Mouse (Mus musculus) adrenal gland, postnatal 25 days (tissue): Measurements from ENCODE around the gene Kcnma1. TPM values are rescaled to one million over a fixed set of nuclear protein-coding genes. Genes with fewer than 3 reads are reported as not detected.
A peak's percentile ranks its signal among the peaks of the same experiment; 100 is the strongest.

Experiments used
- DNase-seq: peaks from one replicate; pipeline ENCODE4 v3.0.0; 2021; ENCODE audit warnings: mixed read lengths
- total RNA-seq: library from RNA; stranded (reverse); gene quantifications from 2 replicates; pipeline ENCODE4 v1.2.3, GENCODE M21; 2021

The Kcnma1 gene
- total RNA-seq, 1 experiment from 2014 or later, result 64.0 TPM

DNA sequence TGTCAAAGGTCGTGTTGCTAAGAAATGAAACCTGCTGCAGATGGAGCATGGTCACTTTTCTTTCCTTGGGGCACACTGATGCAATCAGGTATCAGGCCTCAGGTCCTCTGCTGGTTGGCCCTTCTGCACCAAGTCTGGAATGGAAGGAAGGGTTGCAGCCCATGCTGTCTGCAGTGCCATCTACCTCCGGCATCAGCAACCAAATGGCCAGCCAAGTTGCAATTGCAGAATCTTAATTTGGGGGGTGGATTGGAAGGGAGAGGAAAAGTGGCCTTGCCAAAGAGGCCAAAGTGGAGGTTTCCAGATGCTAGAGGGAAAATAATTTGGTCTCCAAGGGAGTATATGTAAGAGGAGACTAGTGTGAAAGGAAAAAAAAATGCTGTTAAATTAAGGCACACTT is 584.3 kb downstream of the Kcnma1 start:
- no peak for DNase-seq

DNA sequence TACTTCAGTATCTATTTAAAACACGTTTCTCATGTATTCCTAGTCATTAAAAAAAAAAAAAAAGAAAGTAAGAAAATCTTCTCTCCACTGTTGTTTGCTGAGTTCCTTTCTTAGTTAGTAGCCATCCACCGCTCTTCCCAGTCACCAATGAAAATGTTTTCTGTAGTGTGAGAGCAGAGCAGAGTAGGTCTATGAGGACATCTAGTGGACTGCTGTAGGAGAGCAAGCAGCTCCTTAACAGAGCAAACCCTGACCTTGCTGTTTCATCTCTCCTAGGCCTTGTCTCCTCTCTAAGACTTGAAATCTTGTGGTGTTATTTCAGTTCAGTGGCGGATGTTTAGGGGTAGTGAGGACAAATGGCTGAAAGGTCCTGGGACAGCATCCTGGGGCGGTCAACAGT is 585.2 kb downstream of the Kcnma1 start:
- no peak for DNase-seq

DNA sequence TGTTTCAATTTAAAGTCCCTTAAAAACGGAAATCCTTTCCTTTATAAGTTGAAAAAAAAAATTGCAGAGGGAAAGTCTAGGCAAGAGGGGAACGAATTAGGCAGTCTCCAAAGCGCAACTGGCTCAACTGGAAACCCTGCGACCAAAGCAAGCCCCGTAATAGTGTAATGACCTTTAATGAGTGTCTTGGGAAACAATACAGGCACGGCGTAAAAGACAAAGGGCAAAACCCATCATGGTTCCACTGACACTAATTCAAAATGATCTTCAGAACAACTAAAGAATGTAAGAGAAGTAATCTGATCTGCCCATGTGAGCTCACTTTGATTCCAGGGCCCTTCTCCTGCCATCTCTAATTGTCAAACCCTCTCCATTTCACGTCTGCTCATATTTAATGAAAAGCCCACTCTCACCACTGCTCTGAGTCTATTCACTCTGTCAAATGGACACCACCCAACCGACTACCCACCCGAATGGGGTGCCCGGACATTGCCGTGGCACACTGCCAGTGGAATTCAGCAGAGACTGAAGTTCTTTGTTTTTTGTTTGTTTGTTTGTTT is 591.7 kb downstream of the Kcnma1 start:
- DNase-seq, result no peak

DNA sequence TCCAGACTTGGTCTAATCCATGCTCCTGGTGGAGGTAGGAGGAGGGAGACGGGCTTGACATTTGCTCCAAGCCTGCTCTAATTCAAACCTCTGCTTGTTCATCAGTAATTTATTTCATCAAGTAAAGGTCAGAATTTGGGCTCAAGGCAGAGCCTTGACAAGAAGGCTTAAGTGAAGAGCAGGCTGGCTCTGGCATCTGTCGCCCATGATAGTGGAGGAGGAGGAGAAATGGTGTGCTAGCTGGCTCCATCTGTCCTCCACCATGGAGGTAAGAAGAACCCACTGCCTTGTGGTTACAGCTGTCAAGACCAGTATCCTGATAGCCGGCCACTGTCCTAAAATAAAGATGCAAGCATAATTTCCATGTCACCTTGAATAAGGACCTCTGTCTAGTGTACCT is 595.3 kb downstream of the Kcnma1 start:
- DNase-seq, result no peak

DNA sequence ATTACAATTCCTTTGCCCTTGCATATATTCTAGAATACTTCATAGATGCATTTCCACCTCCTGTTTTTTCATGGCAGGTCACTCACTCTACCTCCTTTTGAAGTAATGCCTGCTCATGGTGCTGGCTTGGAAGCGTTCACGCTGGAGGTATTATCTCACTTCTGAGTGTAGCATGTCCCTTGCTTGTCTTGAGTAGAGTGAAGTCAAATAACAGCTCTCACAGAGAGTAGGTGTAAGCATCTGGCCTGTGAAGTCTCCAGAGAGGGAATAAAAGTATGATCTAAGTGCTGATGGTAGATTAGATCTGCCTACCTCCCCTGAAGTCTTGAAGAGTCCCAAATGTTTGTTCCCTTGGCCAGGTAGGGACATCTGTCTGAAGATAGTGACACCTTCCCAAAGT is 607.2 kb downstream of the Kcnma1 start:
- no peak for DNase-seq

DNA sequence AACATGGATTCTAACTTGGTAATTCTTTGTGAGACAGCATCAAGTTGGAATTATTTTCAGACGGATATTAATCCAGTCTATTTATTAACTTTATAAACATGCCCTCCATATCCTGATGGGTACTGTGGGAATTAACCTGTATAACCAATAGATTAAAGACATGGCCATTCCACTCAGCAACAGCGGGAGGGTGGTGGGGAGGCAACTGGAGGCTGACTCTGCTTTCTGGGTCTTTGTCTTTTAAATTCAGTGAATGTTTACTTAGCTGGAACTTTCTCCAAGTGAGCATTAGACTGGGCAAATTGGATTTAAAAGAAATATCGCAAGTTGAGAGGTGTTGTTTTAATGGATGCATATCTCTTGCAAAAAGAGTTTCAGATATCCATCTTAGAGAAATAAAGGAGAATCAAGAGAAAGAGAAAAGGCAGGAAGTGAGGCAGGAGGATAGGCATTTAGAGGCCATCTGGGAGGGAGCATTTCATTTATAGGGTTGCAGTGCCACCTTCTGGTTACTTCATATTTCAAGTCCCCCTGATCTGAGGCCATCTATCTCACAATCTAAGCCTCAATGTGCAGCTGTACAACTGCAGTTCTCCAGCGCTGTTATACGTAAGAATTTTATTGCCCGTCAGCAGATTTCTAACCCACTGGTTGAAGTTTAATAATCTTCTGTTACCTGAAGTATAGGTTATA is 613.4 kb downstream of the Kcnma1 start:
- DNase-seq, result peak; percentile 8

DNA sequence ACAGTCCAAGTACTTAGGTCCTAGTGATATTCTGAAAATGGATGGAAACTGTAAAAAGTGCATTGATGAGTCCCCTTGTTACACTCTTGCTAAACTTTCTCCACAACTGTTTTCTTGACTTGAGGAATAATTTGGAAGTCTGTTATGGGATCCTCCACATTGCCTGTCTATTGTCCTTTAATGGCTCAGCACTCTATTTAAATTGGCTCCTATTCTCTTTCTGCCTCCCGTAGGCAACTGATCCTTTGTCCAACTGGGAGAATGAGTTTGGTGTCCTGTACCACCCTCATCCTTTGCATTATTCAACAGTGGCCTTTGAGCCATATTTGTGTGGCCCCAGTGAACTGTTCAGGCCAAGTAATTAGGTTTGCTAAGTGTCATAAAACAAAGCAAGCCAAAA is 616.6 kb downstream of the Kcnma1 start:
- DNase-seq, result no peak

DNA sequence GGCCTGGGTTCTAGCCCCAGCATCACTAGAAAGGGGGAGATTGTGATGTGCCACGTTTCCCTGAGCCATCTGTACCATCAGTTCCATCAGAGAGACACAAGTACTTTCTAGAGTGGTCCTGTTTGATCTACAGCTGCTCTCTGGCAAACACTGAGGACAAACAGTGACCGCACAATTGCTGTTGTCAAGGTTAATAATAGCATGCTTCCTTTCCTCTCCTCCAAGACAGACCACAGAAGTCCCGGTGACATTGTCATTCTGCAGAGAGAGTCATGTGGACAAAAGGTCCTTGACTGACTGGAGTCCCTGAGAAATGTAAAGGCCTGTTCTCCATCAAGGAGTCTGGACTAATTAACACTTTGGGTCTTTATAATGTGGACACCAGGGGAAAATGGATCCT is 622.7 kb downstream of the Kcnma1 start:
- no peak for DNase-seq

DNA sequence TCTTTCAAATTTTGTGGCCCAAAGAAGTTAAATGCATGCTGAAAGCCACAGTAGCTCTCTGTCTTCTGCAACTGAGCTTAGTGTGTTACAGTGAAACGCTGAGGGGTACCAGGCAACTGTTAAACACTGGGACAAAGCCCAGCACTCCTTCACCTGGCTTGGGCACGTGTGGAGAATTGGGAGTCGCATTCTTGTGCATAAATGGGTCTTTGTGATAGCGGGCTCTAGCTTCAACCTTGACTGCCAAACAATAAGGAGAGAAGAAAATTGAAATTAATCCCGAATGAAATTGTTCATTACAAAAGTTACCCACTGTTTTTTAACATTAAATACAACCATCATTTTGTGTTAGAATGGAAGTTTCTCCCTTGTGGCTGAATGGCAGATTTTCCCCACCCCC is 623.5 kb downstream of the Kcnma1 start:
- no peak for DNase-seq

DNA sequence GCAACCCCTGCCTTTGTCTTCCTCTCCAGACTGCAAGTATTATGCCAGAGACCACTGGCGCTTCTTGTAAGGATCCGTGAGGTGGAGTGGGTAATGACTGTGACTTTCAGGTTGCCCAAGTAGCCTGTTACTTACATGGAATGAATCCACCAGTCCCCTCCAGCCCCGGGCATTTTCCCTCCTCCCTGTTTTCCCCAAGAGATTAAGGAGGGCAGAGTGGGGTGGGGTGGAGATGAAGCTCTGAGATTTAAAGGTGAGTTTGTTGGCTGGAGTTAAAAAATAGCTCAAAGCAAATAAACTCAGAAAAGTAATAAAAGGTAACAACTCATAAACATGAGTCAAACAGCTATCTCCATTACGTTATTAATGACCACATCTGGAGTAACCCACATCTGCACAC is 624.1 kb downstream of the Kcnma1 start:
- DNase-seq, result no peak

DNA sequence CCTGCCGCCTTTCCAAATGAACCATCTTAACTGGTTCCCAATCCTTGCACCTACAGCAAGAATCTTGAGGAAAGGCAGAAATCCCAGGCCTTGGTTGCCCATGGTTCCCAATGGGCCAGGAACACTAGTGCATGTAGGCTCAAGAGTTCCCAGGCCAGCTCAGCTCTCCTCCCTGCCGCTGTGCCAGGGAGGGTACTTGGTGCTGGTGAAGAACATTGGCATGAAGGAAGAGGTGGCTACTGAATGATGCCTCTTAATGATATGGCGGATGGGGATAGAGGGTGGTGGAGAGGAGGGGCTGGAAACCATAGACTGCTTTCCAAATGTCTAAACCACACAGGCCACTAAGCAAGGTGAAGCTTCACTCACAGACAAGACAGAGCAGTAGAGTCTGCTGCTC is 627.5 kb downstream of the Kcnma1 start:
- DNase-seq, result no peak

DNA sequence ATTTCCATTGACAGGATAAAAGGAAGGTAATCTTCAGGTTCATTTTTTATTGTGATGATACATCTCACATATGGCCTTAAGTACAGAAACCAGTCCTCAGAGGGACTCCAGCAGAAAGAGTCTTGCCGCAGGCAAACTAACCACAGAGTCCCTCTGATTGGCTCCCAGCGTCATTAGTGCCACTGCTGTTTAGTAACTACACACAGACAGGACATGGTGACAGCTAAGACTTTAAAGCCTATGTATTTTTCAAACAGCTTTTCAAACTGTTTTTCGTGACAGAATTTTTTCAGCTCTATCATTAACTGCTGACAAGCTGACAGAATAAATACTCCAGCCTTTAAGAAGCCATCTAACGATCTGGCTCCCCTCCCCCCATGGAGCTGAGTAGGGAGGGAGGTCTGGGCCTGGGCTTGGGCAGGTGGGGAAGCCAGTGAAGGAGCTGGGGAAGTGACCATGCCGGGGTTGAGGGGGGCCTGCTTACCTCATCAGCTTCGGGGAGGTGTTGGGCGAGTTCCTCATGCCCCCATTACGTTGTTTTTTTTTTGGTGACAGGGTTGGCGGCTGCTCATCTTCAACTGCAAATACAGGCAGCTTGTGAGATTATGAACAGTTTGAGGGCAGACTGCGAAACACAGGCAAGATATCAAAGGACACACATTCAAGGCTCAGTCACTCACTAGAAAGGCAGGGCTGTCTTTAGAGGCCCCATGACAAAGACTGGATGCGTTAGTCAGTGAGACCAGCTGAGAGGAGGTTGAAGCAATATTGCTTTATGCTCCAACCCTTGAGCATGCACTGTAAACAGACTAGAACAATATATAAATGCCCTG is 628.3 kb downstream of the Kcnma1 start:
- no peak for DNase-seq

DNA sequence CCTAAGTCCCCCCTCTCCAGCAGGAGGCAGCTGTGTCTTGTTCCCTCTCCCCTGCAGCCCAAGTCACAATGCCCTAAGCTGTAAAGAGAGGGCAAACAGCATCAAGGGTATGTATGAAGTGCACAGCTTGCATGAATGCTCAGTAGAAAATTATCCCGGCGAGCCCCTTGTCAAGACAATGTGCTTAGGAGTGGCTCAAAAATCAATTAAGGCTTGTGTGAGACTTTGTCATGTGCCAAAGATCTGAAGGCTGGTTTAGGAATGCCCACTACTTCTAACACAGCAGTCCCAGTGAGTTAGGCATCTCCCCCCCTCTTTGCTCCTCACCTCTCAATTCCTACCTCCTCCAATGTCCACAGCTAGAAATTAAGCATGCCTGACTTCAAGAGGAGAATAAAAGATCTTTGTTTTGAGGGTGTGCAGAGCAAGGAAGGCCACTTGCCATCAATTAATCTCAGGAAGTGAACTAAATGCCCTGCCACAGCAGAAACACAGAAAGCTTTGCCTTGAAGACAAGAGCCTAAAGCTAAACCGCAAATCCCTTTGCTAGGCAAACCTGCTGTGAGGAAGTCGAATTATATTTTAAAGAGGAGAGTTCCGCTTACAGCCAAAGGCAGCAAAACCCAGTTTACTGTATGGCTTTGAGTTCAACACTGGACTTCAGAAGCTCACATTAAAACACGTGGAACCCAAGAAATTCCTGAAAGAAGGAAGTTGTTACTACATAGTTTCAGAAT is 635.8 kb downstream of the Kcnma1 start:
- no peak for DNase-seq

DNA sequence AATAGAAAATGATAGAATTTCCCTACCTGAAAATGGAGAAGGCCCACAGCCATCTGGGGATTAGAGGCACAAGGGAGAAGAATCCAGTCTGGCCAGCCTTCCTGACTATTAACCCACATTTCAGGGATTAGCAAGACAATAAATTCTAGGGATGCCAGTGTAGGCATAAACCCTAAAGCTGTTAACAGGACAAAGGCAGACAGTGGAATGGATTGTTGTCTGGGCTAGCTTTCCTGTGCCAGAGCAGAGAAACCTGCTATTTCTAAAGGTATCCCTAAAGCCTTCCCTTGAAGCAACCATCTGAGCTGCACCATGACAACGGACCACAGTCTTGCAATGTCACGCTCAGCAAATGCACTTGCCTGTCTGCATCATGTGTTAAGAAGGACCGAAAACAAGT is 642.3 kb downstream of the Kcnma1 start:
- no peak for DNase-seq

DNA sequence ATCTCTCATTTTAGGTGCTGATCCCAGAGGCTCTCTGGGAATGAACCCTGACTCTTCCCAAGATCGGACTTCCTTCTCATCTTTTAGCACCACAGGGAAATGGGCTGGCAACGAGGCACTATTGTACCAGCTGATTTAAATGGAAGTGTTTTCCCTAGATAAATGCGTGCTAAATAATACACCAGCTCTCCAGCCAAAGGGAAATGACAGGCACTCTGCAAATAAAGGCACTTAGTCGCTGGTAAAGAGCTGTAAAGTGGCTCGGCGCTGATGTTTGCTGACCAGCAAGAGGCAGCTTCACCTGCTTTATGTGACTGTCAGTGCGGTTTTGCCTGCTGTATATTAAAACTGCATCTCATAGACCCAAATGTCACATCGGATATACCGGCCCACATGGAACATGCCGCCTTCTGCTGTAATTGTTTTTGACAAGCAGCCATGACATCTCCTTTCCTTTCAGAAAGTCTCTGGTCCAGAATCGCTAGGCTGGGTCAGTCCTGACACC is 653.7 kb downstream of the Kcnma1 start:
- DNase-seq, result no peak

DNA sequence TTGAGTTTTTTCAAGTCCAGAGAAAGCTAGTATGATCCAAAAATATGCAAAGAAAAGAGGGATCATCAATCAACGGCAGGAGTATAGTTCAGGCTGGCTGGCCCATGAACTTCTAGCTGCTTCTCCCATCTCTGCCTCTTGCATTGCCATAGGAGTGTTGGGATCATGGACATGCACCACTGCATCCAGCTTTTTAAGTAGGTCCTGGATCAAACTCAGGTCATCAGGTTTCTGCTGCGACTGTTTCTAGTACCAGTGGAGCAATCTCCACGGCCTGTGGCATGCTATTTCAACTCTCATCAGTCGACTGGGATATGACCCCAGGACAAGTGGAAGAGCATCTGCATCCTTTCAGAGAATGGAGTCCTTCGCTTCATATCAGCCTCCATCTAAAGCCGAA is 655.5 kb downstream of the Kcnma1 start:
- DNase-seq, result no peak

DNA sequence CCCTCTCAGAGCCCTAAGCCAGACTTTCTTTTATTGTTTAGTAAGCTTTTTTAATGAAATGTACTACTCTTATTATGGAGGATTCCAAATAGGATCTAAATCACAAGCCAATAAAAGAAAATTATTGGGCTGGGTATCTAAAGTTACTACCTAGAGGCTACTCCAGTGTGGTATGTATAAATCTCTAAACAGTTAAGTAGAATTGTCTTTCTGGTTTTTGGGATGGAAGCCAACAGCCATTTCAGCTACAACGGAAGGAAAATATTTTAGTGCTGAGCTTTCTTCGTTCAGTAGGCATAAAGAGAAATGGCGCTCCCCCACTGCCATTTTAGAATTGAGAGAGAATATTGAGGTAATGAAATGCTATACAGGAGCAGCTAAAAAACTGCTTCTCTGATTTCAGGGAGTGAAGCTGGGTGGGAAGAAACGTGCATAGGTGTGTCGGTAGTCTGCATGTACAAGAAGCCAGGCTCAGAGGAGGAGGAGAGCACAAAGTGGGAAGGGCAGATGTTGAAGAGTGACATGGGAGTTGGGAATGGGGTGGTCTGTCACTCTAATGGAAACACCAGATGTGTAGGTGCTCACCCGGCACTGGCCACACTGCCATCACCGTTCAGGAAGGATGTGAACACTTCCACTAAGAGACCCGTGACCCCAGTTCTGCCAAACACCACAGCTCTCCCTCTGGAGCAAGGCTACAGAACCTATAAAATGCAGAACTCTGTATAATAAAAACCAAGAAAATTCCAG is 656.6 kb downstream of the Kcnma1 start:
- DNase-seq, result no peak

DNA sequence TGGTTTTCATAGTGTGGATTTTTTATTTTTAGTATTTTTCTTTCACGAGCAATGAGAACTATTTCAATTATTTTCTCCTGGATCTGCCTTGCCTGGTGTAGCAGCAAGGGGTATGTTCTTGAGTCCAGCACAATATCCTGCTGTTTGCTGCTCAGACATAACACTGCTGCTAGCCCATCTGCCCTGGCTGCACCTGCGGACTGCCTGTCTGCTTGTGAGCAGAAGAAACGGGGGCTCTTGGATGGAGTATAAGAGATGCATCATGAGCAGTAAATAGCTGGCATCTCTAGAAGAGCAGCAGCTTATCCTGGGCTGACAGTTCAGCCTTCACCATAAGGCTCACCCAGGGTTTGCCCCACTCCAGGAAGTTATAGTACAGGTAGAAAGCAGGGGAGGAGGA is 687.5 kb downstream of the Kcnma1 start:
- no peak for DNase-seq

DNA sequence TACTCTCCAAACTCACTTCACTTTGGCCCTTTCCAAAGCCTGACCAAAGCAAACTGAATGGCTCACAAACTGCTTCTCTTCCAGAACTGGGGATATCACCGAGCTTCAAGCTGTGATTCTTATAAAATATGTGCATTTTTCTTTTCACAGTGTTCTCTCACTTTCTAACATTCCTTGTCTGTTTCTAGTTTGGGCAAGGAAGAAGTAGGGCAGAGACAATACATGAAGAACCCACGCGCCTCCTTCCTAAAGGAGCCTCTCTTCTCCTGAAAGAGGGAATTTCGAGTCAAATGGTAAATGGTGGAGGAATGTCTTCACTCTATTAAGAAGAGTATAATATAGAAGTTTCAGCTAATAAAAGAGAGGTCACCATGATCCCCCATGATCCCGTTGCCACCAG is 709.0 kb downstream of the Kcnma1 start:
- DNase-seq, result no peak

DNA sequence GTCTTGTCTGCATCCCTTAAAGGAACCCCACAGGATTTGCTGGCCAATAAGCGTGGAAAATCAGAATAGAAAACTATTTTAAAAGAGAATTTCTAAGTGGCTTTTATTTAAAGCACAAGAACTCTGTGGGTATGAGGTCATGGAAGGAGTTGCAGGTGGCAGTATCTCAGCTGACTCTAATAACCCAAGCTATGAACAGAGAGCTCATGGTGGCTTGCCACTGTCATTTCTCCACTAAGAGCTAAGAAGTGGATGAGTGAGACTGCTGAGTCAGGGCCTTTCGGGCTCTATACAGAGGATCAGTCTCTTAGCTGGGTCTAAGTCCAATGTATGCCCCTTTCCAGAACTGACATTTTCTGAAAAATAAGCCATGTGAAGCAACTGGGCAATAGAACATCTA is 713.8 kb downstream of the Kcnma1 start:
- no peak for DNase-seq

DNA sequence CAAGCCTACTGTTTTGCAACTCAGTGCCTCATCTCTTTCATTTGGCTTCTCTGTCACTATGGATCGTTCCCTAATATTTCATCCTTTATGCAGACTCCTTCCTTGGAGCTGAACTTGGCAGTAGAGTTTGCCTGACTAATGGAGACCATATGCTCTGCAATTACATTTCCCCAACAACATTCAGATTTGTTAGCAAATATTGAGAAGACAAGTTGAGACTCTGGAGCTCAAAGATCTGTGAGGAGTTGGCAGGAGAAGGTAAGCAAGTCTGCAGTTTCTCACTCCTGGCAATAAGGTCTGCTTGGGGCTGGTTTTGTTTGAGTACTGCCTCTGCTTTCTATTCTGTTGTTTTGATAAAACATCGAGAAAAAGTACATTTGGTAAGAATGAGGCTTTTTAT is 723.7 kb downstream of the Kcnma1 start:
- DNase-seq, result no peak
